Mouse (Mus musculus) heart, embryonic 14.5 days (tissue): ENCODE results near the gene Ccdc8. TPM values are rescaled to one million over a fixed set of nuclear protein-coding genes. Genes with fewer than 3 reads are reported as not detected.
"Not testable (repeated sequence)": the region's sequence is repeated elsewhere in the genome, so short reads cannot be mapped to it uniquely, and the experiment has no call there.

Source experiments
- ATAC-seq: fragments of 200-750 bp; cut with Nextera tagmentation; 2 replicates; pipeline ENCODE4 v1.8.0; 2017; ENCODE audit warnings: low read depth, moderate TSS enrichment; ENCODE audit not compliant: insufficient number of reproducible peaks, insufficient read depth, low FRiP score
- H3K27ac ChIP-seq, 2 experiments: fragments of 200-500 bp in 1 of 2; fragments of 300-500 bp in 1 of 2; sonication (generic) in 1 of 2; replicated peaks in 1 of 2; 2 replicates each; pipeline ENCODE4 v1.5.1; 2012 to 2014; ENCODE audit warnings: low read depth in 2 of 2, low read length in 2 of 2, control low read depth in 1 of 2, mild to moderate bottlenecking in 1 of 2, mixed read lengths in 1 of 2; ENCODE audit not compliant: control insufficient read depth in 1 of 2, insufficient read depth in 1 of 2
- H3K27me3 ChIP-seq: fragments of 300-500 bp; sonication (generic); 2 replicates; pipeline ENCODE4 v1.6.1; 2014; ENCODE audit warnings: mild to moderate bottlenecking, low read length, control low read depth; ENCODE audit not compliant: control insufficient read depth, insufficient read depth
- H3K36me3 ChIP-seq: fragments of 300-500 bp; sonication (generic); 2 replicates; pipeline ENCODE4 v1.6.1; 2014; ENCODE audit warnings: mild to moderate bottlenecking, control low read depth, low read length, mixed read lengths; ENCODE audit not compliant: control insufficient read depth, insufficient read depth
- H3K4me1 ChIP-seq, 2 experiments: fragments of 200-500 bp in 1 of 2; fragments of 300-500 bp in 1 of 2; sonication (generic) in 1 of 2; 2 replicates each; pipeline ENCODE4 v1.6.1; 2012 to 2014; ENCODE audit warnings: low read length in 2 of 2, control low read depth in 1 of 2, mixed read lengths in 1 of 2; ENCODE audit not compliant: control insufficient read depth in 2 of 2, insufficient read depth in 2 of 2
- H3K4me2 ChIP-seq: fragments of 300-500 bp; sonication (generic); 2 replicates; pipeline ENCODE4 v1.6.1; 2014; ENCODE audit warnings: mild to moderate bottlenecking, low read length
- H3K4me3 ChIP-seq, 2 experiments: fragments of 200-500 bp in 1 of 2; fragments of 300-500 bp in 1 of 2; sonication (generic) in 1 of 2; 2 replicates each; pipeline ENCODE4 v1.5.1; 2012 to 2014; ENCODE audit warnings: low read length in 2 of 2, mild to moderate bottlenecking in 2 of 2, control low read depth in 1 of 2, low read depth in 1 of 2, moderate library complexity in 1 of 2; ENCODE audit not compliant: control insufficient read depth in 1 of 2, insufficient read depth in 1 of 2
- H3K9ac ChIP-seq: fragments of 300-500 bp; sonication (generic); 2 replicates; pipeline ENCODE4 v1.6.1; 2014; ENCODE audit warnings: mild to moderate bottlenecking, low read length
- H3K9me3 ChIP-seq: fragments of 300-500 bp; sonication (generic); 2 replicates; pipeline ENCODE4 v1.6.1; 2016; ENCODE audit warnings: low read length, control low read depth; ENCODE audit not compliant: control insufficient read depth
- WGBS: fragments of 180-500 bp; shearing (Covaris S2); extraction: QIAGEN DNeasy Blood & Tissue Kit; methylation state at CpG from one replicate; pipeline ENCODE4 v1.1.7; 2014; 5-methylcytosine and 5-hydroxymethylcytosine counted together
- polyA plus RNA-seq: library from polyadenylated mRNA; unstranded; fragments of >200 nt; fragmentation: Nextera tagmentation; extraction: Ambion mirVana; gene quantifications from 2 replicates; pipeline ENCODE4 v1.2.1, GENCODE M21; 2014

The Ccdc8 gene
- polyA plus RNA-seq, 1 experiment from 2014 or later: 26.8 TPM

DNA sequence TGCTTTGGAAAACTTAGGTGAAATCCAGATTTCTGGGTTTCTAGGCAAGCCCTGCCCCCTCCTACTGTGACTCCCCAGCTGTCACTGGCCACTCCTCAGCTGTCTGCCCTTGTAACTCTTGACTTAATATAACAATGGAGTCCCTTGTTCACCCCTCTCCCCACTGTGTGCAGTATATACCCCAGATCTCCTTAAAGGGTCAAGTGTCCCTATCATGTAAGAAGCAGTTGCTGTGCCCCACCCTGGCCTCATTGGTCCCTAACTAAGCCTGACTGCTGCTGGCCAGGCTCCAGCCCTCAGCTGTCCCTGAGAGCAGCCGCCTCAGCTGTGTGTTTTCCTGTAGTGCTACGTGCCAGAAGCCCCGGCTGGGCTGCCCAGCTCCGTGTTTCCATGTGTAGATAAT, 44.5 kb upstream of the Ccdc8 start:
- H3K9ac ChIP-seq: no peak overlapping the region
- peak overlapping the region; percentile 77 for H3K4me2 ChIP-seq
- WGBS: 0% methylated on average over 4 of the region's 4 CpGs
- no peaks in the 10 kb centered on the region for H3K9me3 ChIP-seq
- peaks cover 42% of the 10 kb centered on the region for H3K27me3 ChIP-seq
- H3K4me1 ChIP-seq: peaks cover 29 to 43% of the 10 kb centered on the region in 2 experiments
- peak overlapping the region in 1 of 2 experiments; percentile 57; a peak in 1 of 4 replicates for H3K27ac ChIP-seq
- ATAC-seq: no peak
- H3K36me3 ChIP-seq: no peaks in the 10 kb centered on the region
- no peak overlapping the region; a peak in 1 of 4 replicates for H3K4me3 ChIP-seq

- Histone ChIP-seq H3K4me2 (no peak overlapping the region), H3K9ac (no peak overlapping the region), H3K4me3 (no peak overlapping the region), H3K4me1 (peaks cover 28 to 42% of the 10 kb centered on the region in 2 experiments), H3K27me3 (peaks cover 42% of the 10 kb centered on the region), H3K36me3 (no peaks in the 10 kb centered on the region), H3K9me3 (no peaks in the 10 kb centered on the region), H3K27ac (no peak overlapping the region)
- 70% methylated on average over 8 of the region's 8 CpGs for WGBS
- ATAC-seq: no peak
Measured at GRCm38 (mm10) chr7:16948923-16949458, 43.5 kb upstream of the Ccdc8 start.

DNA sequence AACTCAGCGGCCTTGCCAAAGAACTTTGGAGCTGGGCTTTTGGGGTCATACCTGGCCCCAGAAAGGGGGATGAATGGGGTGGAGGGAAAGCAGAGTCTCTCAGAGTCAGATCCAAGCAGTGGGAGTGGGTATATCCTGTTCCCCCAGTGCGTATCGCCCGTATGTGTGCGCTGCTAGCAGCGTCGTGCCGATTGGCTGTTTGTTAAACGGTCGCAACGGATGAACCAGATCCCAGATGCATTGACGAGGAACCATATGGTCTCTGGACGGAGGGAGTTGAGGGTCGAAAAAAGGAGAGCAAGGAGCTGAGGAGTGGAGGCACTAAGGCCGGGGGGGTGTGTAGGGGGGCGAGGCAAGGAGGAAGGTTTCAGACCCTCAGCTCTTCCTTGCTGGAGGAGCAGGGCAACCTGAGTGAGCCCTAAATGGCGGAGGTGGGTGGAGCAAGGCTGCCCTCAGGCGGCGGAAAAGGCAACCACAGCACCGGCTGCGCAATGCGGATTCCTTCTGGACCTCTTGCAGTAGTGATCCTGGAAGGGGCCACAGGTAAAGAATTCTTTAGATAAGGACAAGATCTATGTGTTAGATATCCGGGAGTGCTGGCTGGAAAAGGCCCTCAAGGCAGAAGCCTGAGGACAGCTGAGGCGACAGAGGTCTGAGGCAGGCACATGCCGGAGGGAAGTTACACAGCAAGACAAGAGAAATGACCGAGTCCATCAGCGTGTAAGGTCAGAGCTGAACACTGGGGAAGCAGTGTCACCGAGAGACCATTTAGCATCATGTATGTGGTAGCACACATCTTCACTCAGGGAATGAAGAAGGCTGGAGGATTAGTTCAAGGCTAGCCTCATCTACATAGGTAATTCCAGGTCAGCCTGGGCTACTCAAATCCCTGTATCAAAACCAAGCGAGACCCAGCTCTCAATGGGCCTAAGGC, 42.3 kb upstream of the Ccdc8 start:
- ATAC-seq: no peak
- 10% methylated on average over 29 of the region's 29 CpGs for WGBS

GRCm38 (mm10) chr7:16950861-16951635, 41.5 kb upstream of the Ccdc8 start:
- Histone ChIP-seq H3K4me3 (no peak overlapping the region), H3K36me3 (no peaks in the 10 kb centered on the region), H3K27ac (no peak overlapping the region), H3K9me3 (no peaks in the 10 kb centered on the region), H3K27me3 (peaks cover 30% of the 10 kb centered on the region), H3K4me1 (peaks cover 21 to 35% of the 10 kb centered on the region in 2 experiments), H3K9ac (no peak overlapping the region), H3K4me2 (peak overlapping the region; percentile 25; the same call in 1 of the 2 replicates)
- WGBS: 22% methylated on average over 18 of the region's 18 CpGs
- ATAC-seq: peak; percentile 54

More for the DNA sequence above, 42.3 kb upstream of the Ccdc8 start:
- Histone ChIP-seq H3K27ac (no peak overlapping the region), H3K4me3 (peak overlapping the region; percentile 32 to 34), H3K36me3 (no peaks in the 10 kb centered on the region), H3K9me3 (no peaks in the 10 kb centered on the region), H3K9ac (peak overlapping the region; percentile 57), H3K27me3 (peaks cover 39% of the 10 kb centered on the region), H3K4me2 (peak overlapping the region; percentile 73), H3K4me1 (peaks cover 24 to 38% of the 10 kb centered on the region in 2 experiments)

GRCm38 (mm10) chr7:16953776-16954175, 38.7 kb upstream of the Ccdc8 start:
- H3K4me3 ChIP-seq, H3K9ac ChIP-seq, H3K36me3 ChIP-seq, H3K4me1 ChIP-seq, ATAC-seq, H3K4me2 ChIP-seq, H3K9me3 ChIP-seq, H3K27ac ChIP-seq: not testable (repeated sequence)
- WGBS: 59% methylated on average over 2 of the region's 2 CpGs
- H3K27me3 ChIP-seq: peaks cover 10% of the 10 kb centered on the region

DNA sequence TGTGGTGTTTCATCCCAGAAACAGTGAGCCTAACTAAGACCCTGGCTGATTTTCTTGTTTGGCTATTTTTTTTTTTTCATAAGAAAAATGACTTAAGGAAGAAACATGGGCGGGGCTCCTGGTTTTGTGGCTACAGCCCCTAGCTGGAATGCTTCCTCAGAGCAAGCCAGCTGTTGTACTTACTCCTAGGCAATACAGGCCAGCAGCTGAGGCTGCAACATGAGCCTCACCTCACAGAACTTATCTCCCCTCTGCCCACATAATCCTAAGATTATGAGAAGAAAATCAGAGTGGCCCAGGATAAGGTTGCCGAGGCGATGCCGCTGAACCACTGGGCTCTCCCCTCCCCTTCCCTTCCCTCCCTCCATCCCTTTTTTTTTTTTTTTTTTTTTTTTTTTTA, 36.8 kb upstream of the Ccdc8 start:
- Histone ChIP-seq H3K4me2 (no peak overlapping the region), H3K36me3 (no peaks in the 10 kb centered on the region), H3K27ac (no peak overlapping the region), H3K9me3 (no peaks in the 10 kb centered on the region), H3K9ac (no peak overlapping the region), H3K4me3 (no peak overlapping the region), H3K27me3 (no peaks in the 10 kb centered on the region), H3K4me1 (no peaks in the 10 kb centered on the region)
- ATAC-seq: no peak
- WGBS: 71% methylated on average over 4 of the region's 4 CpGs

DNA sequence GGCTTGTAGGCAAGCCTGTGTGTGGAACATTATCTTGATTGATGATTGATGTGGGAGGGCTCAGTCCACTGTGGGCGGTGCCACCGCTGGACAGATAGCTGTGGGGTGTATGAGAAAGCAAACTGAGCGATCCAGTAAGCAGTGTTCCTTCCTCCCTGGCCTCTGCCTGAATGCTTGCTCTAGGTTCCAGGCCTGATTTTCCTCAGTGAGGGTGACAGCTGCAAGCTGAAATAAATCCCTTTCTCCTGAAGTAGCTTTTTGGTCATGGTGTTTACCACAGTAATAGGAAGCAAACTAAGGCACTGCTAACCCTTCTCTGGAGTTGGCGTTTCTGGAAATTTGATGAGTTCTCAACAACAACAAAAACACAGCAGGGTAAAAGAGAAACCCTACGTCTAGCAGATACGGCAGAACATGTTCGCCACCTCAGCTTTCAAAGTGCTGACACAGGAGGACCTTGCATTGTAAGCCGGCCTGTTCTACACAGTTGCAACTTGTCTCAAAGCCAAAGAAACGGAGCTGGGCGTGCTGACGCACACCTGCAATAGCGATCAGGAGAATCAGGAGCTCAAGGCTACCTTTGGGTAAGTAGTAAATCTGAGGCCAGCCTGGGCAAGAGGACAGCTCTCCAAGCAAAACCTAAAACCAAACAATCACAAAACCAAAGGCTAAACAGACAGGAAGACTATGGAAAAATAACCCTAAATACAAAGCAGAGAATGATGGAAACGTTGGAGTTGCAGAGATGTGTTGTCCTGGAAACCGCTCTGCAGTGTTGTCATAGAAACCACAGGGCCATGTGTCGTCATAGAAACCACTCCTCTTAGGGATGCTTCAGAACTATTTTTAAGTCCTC, 35.9 kb upstream of the Ccdc8 start:
- Histone ChIP-seq H3K27me3 (no peaks in the 10 kb centered on the region), H3K4me2 (no peak overlapping the region), H3K27ac (no peak overlapping the region), H3K4me1 (no peaks in the 10 kb centered on the region), H3K4me3 (no peak overlapping the region), H3K9ac (no peak overlapping the region), H3K9me3 (no peaks in the 10 kb centered on the region), H3K36me3 (no peaks in the 10 kb centered on the region)
- no peak for ATAC-seq
- 64% methylated on average over 15 of the region's 15 CpGs for WGBS
